Mouse (Mus musculus): Measurements from ENCODE around the gene Amer3.
A peak's percentile ranks its signal among the peaks of the same experiment; 100 is the strongest.
"Not testable (repeated sequence)": the region's sequence is repeated elsewhere in the genome, so short reads cannot be mapped to it uniquely, and the experiment has no call there.

Amer3 gene

DNA sequence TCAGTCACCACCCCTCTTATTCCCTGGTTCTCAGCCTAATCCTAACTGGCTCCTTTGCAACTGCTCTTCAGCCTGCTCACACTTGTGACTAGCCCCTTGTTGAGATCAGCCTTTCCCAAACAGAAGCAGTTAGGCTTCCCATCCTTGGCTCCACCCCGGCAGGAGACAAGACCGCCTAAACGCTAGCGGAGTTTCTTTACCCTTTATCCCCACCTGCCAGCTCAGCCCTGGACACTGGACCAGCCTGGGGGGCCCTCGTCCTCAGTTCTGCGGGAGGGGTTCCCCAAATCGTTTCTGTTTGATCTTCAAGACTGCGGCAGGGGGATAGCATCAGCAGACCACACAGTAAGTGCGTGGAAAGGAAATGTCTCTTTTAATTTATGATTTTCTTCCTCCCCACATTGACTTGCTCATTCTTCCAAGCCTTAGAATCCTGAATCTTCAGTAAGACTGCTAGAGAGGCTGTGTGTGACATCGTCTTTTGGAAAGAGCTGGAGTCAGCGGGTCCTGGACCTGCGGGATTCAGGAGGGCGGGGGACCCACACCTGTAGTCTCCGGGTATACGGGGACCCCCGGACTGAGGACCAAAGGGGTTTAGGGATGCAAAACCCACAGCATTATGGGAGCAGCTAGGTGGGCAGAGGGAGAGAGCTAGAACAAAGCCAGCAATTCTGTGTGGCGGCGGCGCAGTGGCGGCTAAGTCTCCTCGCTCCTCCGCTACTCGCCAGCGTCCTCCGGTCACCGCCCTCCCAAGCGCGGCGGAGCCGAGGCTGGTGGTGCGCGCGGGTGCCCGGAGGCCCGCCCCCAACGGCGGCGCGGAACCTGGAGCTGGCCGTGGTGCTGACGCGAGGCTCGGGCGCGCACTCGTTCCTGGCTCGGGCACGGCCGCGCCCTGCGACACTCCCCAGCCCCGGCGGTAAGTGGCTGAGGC lies at the start of gene Amer3:
Gene Amer3 (plus strand): TSS at position 807 of the 931 bp plus-strand sequence.
- peak in 1 of 2 experiments; percentile 39 for DNase-seq

DNA sequence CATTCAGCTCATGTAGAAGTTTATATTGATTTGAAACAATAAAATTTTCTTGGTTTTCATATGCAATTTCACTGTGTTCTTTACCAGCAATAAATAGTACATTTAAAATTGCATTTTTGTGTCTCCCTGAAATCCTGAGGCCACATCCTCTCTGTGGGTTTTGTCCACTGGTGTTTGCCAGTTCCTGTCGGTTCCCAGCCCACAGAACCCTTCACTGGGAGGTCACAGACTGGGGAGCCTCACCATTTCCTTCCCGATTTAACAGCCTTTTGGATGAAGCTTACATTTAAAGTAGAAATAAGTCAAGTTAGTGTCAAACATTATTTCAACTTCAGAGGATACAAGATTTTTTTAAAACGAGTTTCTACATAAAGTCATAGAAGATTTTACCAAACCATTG lies 44.9 kb upstream of the Amer3 start:
- not testable (repeated sequence) for DNase-seq

DNA sequence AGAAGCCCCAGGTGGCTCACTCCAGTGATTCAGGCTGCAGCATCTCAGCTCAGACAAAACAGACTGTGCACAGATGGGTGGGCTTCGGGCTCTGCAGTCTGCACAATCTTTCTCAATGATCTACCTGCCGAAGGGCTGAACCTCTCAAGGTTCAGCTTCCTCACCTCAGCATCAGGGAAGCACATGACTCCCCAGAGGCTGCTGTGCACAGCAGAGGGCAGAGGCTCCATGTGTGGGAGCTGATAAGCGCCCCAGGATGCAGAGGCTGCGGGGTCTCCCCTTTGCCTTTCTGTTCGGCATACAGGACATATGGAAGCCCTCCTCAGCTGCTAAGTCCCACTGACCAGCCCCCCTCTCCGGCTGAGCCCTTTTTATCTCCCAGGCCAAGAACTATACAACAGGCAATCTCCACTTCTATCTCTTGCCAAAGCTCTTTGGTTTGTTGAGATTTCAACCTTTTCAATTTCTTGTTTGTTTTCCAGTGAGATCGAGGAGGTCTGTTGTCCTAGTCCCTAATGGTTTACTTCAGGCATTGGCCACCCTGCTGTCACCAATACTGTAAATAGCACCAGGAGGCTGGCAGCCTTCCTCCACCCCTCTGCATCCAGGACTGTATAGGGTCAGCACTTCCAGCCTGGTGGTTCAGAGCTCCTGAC lies 44.3 kb upstream of the Amer3 start, which contains the start of gene Cfc1:
Gene Cfc1 (plus strand): TSS at position 606 of the 656 bp plus-strand sequence.
- not testable (repeated sequence) for DNase-seq

DNA sequence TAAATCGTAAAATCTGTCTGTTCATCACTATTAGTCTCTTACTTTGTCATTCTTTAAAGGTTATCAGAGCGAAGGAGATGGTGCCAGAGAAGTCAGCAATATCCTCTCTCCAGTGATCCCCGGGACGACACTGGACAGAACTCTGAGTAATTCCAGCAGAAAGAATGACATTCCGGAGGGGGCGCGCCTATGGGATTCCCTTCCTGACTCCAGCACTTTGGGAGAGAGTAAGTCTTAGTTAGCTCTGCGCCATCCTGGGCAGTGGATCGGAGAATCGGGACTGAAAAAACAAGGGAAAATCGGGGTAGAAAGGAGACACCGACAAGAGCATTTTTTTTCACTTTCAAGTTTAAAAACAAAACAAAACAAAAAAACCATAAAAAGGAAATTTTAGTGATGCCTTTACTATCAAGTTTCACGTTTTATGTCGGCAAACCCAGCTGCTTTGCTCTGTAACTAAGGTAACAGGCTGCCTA lies 43.1 kb upstream of the Amer3 start:
- DNase-seq, result no peak

DNA sequence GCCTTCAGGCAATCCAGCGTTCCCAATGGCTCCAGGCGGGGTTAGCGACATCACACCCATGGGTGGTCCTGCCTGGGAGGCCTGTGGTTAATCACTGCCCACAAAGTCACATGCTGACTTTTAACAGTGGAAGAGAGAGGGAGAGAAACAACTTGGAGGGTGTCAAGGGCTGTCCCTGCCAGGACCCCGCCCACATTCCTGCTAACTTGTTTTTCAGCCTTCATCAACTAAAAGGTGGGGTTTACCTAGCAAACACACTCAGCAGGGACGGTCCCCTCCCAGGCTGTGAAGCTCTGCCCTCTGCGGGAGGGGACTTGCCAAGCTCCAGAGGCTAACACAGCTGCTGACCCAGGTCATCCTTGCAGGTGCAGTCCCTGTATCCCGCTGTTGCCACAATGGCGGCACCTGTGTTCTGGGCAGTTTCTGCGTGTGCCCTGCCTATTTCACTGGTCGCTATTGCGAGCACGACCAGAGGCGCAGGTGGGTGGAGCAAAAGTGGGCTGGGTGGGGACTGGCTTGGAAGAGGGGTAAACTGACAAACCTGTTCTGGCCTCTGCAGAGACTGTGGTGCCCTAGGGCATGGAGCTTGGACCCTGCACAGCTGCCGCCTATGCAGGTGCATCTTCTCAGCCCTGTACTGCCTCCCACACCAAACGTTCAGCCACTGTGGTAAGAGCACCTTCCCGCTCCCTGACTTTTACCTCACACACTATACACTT lies 42.5 kb upstream of the Amer3 start:
- no peak for DNase-seq

DNA sequence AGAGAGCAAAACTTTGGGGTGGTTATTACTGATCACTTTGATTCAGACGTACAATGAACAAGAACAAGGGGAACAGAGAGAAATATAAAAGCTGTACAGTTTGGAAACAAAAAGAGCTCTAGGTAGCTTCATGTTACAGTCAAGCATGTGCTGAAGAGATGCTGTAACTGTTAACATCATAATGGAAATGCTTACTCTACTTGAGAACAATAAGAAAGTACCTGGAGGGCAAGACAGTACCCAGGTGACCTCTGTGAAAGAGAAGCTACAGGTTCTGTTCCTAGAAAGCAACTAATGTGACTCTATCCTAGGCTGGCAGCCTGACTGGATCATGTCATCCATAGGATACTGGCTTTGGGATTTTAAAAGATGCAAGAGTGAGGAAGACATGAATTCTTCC lies 32.4 kb upstream of the Amer3 start:
- DNase-seq, result no peak

DNA sequence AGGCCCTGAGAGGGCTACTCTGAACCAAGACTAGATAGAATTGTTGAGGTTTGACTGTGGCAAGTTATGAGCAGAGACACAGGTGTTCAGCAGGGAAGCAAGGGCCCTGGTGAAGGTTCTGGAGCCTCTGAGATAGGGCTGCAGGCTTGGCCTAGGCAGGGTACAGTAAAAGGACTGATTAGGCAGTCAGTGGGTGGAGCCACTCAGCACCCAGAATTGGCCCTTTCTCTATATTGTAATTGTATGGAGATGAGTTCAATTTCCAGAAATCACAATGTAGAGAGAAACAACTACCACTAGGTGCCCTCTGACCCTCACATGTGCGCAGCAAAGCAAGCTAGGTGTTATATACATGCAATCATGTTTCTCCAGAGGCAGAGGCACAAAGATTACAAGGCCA lies 25.8 kb upstream of the Amer3 start:
- DNase-seq, result no peak

DNA sequence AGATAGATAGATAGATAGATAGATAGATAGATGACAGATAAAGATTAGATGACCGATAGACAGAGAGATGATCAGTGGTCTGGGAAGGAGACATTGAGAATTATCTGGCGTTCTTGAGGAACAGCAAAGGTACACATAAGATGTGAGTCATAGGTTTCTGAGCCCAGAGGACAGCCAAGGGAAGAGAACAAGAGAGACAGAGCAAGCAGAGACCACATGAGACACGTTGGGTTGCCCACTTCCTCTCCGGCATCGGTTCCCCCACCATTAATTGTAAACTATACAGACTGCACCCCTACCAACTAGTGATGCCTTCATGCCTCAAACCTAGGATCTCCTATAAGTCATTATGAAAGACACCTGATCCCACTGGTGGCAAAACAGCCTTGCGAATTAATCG lies 25.2 kb upstream of the Amer3 start:
- DNase-seq, result no peak

DNA sequence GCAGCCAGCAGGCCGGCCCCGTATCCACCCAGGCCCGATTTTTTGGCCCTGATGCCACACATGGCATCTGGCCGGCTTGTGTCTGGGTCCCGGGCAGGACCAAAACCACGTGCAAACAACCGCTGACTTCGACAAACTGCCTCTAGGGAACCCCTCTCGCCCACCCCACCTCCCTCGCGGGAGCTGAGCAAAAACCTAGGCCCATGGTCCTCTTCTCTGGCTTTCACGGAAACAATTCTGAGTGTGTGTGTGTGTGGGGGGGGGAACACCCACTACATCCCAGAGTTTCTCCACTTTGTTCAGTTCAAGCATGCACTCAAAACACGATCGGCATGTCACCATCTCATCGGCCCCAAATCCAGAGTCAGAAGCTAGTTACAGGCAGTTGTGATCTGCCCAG lies 18.6 kb upstream of the Amer3 start, which contains the start of gene Prss40:
Gene Prss40 (minus strand): TSS at position 101 of the 400 bp plus-strand sequence.
- DNase-seq, result no peak

DNA sequence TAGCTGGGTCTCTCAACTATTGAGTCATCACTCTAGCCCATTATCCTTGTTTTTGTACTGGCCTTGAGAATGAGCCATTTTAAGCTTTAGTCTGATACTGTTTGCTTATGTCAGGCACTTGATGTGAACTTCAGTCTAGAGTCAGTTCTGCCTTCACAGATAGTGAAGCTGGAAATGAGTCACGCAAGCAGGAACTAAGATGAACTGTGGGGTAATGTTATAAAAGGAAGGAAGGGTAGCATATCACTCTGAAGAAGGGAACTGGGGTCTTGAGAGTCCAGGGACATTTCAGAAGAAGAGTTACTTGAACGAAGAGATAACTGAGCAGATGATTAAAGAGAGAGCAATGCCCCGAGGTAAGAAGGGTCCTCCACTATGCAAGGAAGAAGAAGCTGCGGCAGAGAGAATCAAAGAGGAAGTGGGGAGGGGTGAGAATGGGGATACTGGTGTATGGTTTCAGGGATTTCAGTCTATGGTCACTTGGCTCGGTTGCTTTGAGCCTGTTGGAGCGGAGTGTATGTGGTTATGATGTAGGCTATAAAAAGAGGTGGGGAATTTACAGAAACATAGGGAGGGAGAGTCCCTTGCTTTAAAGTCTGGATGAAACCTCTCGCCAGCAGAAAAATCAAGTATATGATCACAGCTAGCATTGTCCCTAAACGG lies 14.9 kb upstream of the Amer3 start:
- DNase-seq, result no peak

DNA sequence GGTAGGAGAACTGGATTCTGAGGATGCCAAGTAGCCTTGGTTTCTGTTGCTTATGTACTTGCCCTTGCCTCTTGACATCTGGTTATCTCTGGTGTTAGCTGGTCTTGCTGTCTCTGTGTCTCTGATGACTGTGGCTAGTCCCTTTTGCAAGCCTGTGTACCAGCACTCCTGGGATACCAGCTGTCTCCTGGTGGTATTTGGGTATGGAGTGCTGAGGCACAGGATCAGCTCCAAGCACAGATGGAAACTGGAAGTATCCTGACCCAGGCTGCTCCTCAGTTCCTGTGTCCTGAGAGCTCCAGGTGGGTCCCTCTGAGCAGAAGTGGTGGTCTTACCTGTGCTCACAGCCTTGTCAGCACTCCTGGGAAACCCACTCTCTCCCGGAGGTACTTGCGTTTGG lies 11.3 kb upstream of the Amer3 start:
- no peak for DNase-seq

DNA sequence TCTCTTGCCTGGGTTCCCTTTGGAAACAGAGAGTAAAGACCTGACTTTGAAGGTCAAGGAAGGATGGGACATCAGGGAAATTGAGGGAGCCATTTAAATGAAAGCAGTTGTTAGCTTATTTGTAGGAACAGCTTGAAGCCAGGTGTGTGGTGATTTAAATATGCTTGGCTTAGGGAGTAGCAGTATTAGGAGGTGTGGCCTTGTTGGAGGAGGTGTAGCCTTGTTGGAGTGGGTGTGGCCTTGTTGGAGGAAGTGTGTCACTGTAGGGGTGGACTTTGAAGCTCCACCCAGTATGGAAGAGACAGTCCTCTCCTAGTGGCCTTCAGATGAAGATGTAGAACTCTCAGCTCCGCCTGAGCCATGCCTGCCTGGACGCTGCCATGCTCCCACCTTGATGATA lies 9.6 kb upstream of the Amer3 start:
- no peak for DNase-seq

DNA sequence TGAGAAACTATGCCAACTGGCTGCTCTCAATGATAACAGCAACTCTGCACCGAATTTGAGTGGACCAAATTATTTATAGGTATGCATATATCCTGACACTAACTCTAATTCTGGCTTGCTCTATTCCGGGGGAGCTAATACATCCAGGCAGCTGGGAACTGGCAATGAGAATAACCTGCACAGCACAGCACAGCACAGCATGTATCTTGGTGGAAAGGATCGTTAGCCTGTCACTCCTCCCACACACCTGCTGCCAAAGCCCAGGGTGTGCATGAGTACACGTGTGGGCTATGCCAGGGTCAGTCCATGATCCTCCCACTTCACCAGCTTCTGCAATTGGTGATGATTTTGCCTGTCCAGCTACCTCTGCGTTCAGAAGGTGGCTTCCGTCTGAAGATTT lies 8.0 kb upstream of the Amer3 start:
- DNase-seq, result no peak

DNA sequence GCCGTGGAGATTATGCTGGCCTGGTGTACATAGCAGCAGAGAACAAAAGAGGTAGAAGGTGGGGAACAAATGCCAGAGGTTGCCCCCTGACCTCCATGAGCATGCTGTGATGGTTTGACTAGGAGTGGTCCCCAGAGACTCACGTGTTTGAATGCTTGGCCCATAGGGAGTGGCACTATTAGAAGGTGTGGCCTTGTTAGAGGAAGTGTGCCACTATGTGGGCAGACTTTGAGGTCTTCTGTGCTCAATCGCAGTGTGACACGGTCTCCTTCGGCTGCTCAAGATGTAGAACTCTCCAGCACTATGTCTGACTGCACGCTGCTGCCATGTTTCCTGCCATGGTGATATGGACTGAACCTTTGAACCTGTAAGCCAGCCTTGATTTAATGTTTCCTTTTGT lies 6.2 kb upstream of the Amer3 start:
- no peak for DNase-seq

DNA sequence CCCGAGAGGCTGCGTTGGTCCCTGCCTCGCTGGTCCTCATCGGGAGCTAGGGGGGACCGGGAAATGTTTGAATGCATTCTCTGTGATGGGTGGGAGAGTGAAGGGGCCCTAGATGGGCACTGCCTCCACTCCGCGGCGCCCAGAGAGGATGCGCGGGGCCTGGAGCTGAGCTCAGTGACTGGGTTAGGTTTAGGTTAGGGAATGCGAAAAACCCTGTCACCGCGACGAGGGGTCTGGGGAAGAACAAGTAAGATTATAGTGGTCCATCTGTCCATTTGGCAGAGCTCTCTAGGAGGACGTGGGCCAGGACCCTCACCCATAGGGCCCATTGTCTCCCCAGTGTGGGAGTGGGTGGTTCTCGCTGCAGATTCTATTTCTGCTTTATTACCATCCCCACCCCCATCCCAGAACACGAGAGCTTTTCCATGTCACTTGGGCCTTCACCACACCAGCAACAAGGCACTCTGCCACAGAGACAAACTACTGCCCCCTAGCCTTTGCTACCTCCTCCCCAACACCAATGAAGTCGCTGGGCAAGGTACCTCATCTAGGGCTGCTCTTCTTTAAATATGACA lies 412 bp downstream of the Amer3 start:
- DNase-seq, result no peak

DNA sequence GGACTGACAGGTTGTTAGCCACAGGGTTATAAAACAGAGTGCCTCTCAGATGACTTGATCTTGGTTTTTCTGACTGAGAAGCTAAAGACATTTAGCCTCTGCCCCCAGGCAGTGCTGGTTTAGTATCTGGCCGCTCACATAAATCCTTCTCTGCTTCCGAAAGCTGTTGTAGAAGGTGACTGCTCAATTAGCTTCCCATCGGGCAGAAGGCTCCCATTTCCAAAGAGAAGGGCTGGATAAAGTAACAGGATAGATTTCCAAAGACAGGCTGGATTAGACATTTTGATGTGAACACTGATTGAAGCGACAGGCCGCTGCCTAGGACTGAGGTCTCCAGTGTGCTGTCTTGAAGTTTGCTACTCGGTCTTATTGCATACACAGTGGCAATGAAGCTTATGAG lies 2.8 kb downstream of the Amer3 start:
- DNase-seq, result no peak

DNA sequence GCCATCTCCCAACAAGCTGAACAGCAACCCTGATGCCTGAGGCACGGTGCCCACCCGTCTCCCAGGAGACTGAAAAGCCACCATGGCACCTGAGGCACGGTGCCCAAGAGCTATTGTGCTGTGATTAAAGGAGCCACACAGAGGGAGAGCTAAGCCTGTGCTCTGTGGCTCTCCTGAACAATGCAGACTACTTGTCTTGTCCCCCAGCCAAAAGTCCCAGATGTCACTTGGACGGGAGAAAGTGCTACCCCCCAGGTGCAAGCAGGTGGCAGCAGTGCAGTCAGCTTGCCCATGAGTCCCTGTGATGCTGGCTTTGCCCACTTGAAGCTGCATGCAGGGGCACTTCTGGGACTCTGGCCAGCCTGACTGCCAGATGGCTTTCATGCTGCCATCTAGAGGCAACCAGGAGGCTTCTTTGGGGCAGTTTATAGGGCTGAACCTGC lies 4.4 kb downstream of the Amer3 start:
- no peak for DNase-seq

DNA sequence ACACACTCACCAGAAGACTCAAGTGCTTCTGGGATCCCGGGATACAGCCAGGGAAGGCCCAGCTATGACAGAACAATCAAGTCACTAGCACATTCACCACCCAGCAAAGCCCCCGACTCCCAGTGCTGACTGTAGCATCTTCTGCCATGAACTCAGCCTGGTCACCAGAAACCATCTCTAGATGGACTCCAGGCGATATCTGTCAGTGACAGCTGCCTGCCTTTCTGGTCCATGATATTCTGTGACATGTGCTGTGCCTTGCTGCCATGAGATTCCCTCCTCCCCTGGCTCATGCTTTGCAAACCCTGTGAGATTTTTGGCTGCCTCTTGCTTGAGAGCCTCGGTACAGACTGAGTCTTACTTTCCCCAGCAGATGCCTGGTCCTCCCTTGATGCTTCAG lies 5.3 kb downstream of the Amer3 start:
- no peak for DNase-seq

DNA sequence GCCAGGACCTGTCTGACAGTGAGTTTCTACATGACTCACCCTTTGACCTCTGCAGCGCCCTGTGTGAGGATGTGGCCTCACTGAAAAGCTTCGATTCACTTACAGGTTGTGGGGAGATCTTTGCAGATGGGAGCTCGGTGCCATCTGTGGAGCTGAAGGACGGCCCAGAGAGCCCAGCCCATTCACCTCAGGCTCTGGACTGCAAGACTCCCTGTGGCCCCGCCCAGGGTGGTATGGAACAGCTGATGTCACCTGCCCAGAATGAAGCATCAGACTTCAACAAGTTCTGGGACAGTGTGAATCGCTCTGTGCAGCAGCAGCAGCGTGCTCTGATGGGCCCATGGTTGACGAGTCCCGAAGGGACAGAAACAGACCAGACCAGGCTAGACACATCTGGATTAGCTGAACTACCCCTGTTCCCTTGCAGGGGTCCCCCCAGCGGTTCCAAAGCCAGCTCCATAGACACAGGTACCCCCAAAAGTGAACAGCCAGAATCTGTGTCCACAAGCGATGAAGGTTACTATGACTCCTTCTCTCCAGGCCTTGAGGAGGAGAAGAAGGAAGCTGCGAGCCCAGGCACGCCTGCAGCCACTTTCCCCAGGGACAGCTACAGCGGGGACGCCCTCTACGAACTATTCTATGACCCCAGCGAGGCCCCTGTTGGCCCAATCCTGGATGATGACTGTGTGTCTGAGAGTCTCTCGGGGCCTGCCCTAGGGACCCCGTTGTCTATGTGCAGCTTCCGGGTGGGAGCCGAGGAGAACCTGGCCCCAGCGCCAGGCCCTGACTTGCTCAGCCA lies 8.0 kb downstream of the Amer3 start:
- DNase-seq, result no peak

DNA sequence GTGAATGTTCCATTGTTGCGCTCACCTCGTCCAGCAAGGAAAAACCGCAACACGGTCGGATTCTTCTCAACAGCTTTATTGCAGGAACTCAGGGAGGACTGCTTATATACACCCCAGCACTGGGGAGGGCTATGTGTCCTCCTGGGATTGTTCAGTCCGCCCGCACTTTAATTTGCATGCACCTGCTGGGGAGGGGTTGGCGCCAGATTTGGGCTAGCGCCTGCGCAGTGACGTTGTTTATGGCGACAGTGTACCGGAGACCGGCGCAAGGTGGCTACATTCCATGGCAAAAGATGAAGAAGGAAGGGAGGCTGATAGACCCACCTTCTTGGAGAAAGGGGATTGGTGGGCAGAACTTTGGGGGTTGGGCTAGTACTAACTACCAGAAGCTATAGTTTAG lies 20.5 kb downstream of the Amer3 start:
- no peak for DNase-seq

DNA sequence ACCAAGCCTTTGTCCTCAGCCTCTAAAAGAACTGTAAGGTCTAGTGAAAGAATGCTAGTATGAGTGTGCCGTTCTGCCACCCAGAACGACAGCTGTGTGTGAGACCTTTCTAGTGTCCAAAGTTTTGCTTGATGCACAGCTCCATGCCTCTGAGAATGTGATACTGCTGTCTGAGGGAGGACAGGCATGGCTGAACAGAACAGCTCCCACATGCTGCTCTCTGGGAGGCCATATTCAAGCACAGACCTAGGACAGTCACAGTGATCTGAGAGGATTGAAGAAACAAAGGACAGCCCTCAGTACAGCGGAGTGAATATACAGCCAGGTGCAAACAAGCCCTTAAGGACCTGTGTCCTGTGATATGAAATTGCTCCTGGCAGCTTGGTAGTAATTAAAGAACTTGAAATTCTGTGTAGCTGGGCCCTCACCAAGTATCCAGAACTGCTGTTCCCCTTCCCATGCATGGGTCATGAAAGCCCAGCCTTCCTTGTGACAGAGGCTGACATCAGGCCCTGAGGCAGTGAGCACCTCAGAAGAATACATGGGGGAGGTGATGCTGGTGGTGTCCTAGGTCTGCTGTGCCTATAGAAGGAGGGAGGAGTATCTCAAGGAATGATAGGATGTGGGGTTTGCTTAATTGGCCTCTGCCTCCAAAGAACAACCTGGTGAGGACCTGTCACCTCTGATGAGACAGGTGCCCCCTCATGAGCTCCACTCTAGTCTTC lies 22.0 kb downstream of the Amer3 start:
- no peak for DNase-seq

Data from spleen, adult 18-20 months (tissue).